Comparison of ENCODE assay signal across 17 mouse cellular contexts in genomic region chr14:46932708-46933107, GRCm38 (mm10). TPM values are rescaled to one million over a fixed set of nuclear protein-coding genes. Genes with fewer than 3 reads are reported as not detected.
DNase-seq lines count a peak whose midpoint lies in the region; ATAC-seq lines count a peak whose summit lies in the region.
"Had no signal": no experiment of that assay in that cellular context is flagged by ENCODE, and none has a peak within 500 bp of the region (broad histone marks: within the 10 kb centered on the region; RNA-seq: fewer than 3 reads in every experiment).

No protein-coding gene starts in this region.

- no peak for DNase-seq in heart, postnatal 4 days
- DNase-seq in kidney, postnatal 10 days = peak; percentile 72
- DNase-seq in lung, postnatal 25 days (ENCODE audit: low spot score) = peak; percentile 51
- no peak for DNase-seq in gastrocnemius, postnatal 25 days
- DNase-seq: cerebellum, postnatal 25 days; liver, embryonic 13.5 days; thymus, postnatal 4 days had no signal

- no peaks in the 10 kb centered on the region for H3K36me3 ChIP-seq in heart, embryonic 16.5 days (ENCODE audit: control insufficient read depth, insufficient read depth)
- H3K36me3 ChIP-seq in hindbrain, embryonic 12.5 days = no peaks in the 10 kb centered on the region
- H3K36me3 ChIP-seq: embryonic facial prominence, embryonic 15.5 days; forebrain, embryonic 15.5 days; hindbrain, embryonic 15.5 days; liver, embryonic 13.5 days; midbrain, embryonic 10.5 days; stomach, embryonic 15.5 days had no signal

- 0 out of 2 replicates have a peak overlapping the region, but pooled peaks have one; percentile 29 for H3K27ac ChIP-seq in heart, embryonic 16.5 days (ENCODE audit: low read length)
- no peak overlapping the region for H3K27ac ChIP-seq in hindbrain, embryonic 12.5 days
- H3K27ac ChIP-seq: embryonic facial prominence, embryonic 15.5 days; forebrain, embryonic 15.5 days; hindbrain, embryonic 15.5 days; liver, embryonic 13.5 days; midbrain, embryonic 10.5 days; stomach, embryonic 15.5 days had no signal

- H3K9ac ChIP-seq in heart, embryonic 16.5 days (ENCODE audit: low read length) = no peak overlapping the region
- H3K9ac ChIP-seq in hindbrain, embryonic 12.5 days = no peak overlapping the region
- H3K9ac ChIP-seq: embryonic facial prominence, embryonic 15.5 days; forebrain, embryonic 15.5 days; hindbrain, embryonic 15.5 days; liver, embryonic 13.5 days; stomach, embryonic 15.5 days had no signal

- no peak for ATAC-seq in heart, embryonic 16.5 days (replicated peaks; ENCODE audit: extremely low read depth, insufficient read depth, low FRiP score)
- peak; percentile 22 to 45; a peak in 1 of 4 replicates for ATAC-seq in hematopoietic stem cell, adult 5-6 weeks (replicated peaks in 1 of 2; ENCODE audit: insufficient read depth in 1 of 2, low FRiP score in 2 of 2, low TSS enrichment in 1 of 2, low read depth in 1 of 2, poor library complexity in 2 of 2, severe bottlenecking in 2 of 2)
- ATAC-seq in hindbrain, embryonic 12.5 days (ENCODE audit: low FRiP score) = no peak
- ATAC-seq: forebrain, embryonic 15.5 days; Patski had no signal

- no peak overlapping the region for H3K4me3 ChIP-seq in heart, embryonic 16.5 days (ENCODE audit: low read length)
- no peak overlapping the region for H3K4me3 ChIP-seq in hindbrain, embryonic 12.5 days
- H3K4me3 ChIP-seq: embryonic facial prominence, embryonic 15.5 days; forebrain, embryonic 15.5 days; hindbrain, embryonic 15.5 days; liver, embryonic 13.5 days; midbrain, embryonic 10.5 days; stomach, embryonic 15.5 days had no signal

- no peak overlapping the region for H3K4me2 ChIP-seq in heart, embryonic 16.5 days (ENCODE audit: low read depth, low read length)
- no peak overlapping the region for H3K4me2 ChIP-seq in hindbrain, embryonic 12.5 days (replicated peaks)
- H3K4me2 ChIP-seq: embryonic facial prominence, embryonic 15.5 days; forebrain, embryonic 15.5 days; hindbrain, embryonic 15.5 days; liver, embryonic 13.5 days; stomach, embryonic 15.5 days had no signal

- peaks cover 27% of the 10 kb centered on the region for H3K4me1 ChIP-seq in heart, embryonic 16.5 days (ENCODE audit: control insufficient read depth, insufficient read depth, low read length)
- no peaks in the 10 kb centered on the region for H3K4me1 ChIP-seq in hindbrain, embryonic 12.5 days
- H3K4me1 ChIP-seq: forebrain, embryonic 15.5 days; hindbrain, embryonic 15.5 days; liver, embryonic 13.5 days; stomach, embryonic 15.5 days had no signal

- no peaks in the 10 kb centered on the region for H3K27me3 ChIP-seq in heart, embryonic 16.5 days (ENCODE audit: control insufficient read depth, insufficient read depth, low read length)
- H3K27me3 ChIP-seq in hindbrain, embryonic 12.5 days = no peaks in the 10 kb centered on the region
- H3K27me3 ChIP-seq: CH12.LX; embryonic facial prominence, embryonic 15.5 days; forebrain, embryonic 15.5 days; hindbrain, embryonic 15.5 days; liver, embryonic 13.5 days; Patski; stomach, embryonic 15.5 days had no signal

- H3K9me3 ChIP-seq in heart, embryonic 16.5 days (replicated peaks; ENCODE audit: control insufficient read depth, low read length) = no peaks in the 10 kb centered on the region
- H3K9me3 ChIP-seq in hindbrain, embryonic 12.5 days (replicated peaks) = no peaks in the 10 kb centered on the region
- H3K9me3 ChIP-seq: embryonic facial prominence, embryonic 15.5 days; forebrain, embryonic 15.5 days; hindbrain, embryonic 15.5 days; liver, embryonic 13.5 days; midbrain, embryonic 10.5 days; stomach, embryonic 15.5 days had no signal

- WGBS in heart, embryonic 16.5 days = 22% methylated on average over 6 of the region's 6 CpGs
- WGBS in hindbrain, embryonic 12.5 days = 73% methylated on average over 6 of the region's 6 CpGs

RNA-seq across cellular contexts. Expression of gene Samd4, which starts 50.1 kb away (rescaled TPM):
- polyA plus RNA-seq in heart, embryonic 16.5 days (2015; fragmentation: Nextera tagmentation; extraction: Ambion mirVana) = 16.1 and 17.8 TPM in 2 replicates
- 10 to 100 TPM; 76.5 to 84.4 TPM for total RNA-seq in heart, postnatal 4 days (2021)
- 0.06 and 2.3 TPM in 2 replicates for total RNA-seq in hematopoietic stem cell, adult 5-6 weeks (2017)
- 6.7 and 7.0 TPM in 2 replicates for polyA plus RNA-seq in hindbrain, embryonic 12.5 days (2016; fragmentation: Nextera tagmentation; extraction: Ambion mirVana)
- total RNA-seq in gastrocnemius, postnatal 25 days (2021) = 10 to 100 TPM; 34.2 to 54.3 TPM

Comparison
In these comparisons a context has a peak if more than half of its experiments do, and no peak if none do; other contexts are left out.
1. ATAC-seq: peak in hematopoietic stem cell, adult 5-6 weeks (2 of 2); none in heart, embryonic 16.5 days (single experiment) and hindbrain, embryonic 12.5 days (single experiment).
2. DNase-seq: peak in kidney, postnatal 10 days (single experiment) and lung, postnatal 25 days (single experiment); none in heart, postnatal 4 days (single experiment) and gastrocnemius, postnatal 25 days (single experiment).
3. RNA of gene Samd4, which starts 50.1 kb away (total RNA-seq): 76.5 to 84.4 TPM in heart, postnatal 4 days and 34.2 to 54.3 TPM in gastrocnemius, postnatal 25 days; 0.06 to 2.3 TPM in hematopoietic stem cell, adult 5-6 weeks; every median in the first group is over 10 times any median in the second.